Mouse (Mus musculus) bone marrow, adult 2 months (tissue): ENCODE measurements at regions not wholly inside any gene's neighbourhood (a gene's known extent, or its start where the extent isn't known, plus 50 kb on each side); places are given as distances from the start of the nearest gene placed in this dataset.

ENCODE experiments used
- H3K27ac ChIP-seq: fragments of 200-500 bp; 2 replicates; pipeline ENCODE4 v1.5.1; 2012; ENCODE audit warnings: low read depth, mild to moderate bottlenecking, control low read depth, inconsistent platforms, low read length; ENCODE audit not compliant: control insufficient read depth, poor library complexity, insufficient read depth
- H3K4me1 ChIP-seq: fragments of 200-500 bp; 2 replicates; pipeline ENCODE4 v1.6.1; 2011; ENCODE audit warnings: low read length; ENCODE audit not compliant: control insufficient read depth, insufficient read depth
- H3K4me3 ChIP-seq: fragments of 200-500 bp; replicated peaks from 2 replicates; pipeline ENCODE3; 2011; ENCODE audit warnings: mild to moderate bottlenecking, low read depth, low read length, control low read depth; ENCODE audit not compliant: control insufficient read depth
- CTCF ChIP-seq: fragments of 200-500 bp; IDR thresholded peaks from 2 replicates; pipeline ENCODE4 v1.5.1; 2011; ENCODE audit warnings: low read length, control low read depth; ENCODE audit not compliant: control insufficient read depth, insufficient read depth
- POLR2A ChIP-seq: fragments of 200-500 bp; IDR thresholded peaks from 2 replicates; pipeline ENCODE4 v1.6.1; 2011; ENCODE audit warnings: low read depth, mild to moderate bottlenecking, control low read depth, low read length, borderline replicate concordance; ENCODE audit not compliant: control insufficient read depth
- WGBS: fragments of 180-500 bp; shearing (Covaris S2); methylation state at CpG from one replicate; pipeline ENCODE4 v1.1.7; 2018; 5-methylcytosine and 5-hydroxymethylcytosine counted together

- Histone ChIP-seq H3K27ac (no peak overlapping the region), H3K4me3 (no peak overlapping the region), H3K4me1 (no peaks in the 10 kb centered on the region)
- TF ChIP-seq CTCF (no peak), POLR2A (no peak)
- WGBS, result 33% methylated on average over 3 of the region's 3 CpGs
These were observed 110.9 kb downstream of the Ndufa4 start for GRCm38 (mm10) chr6:11796361-11796760.

GRCm38 (mm10) chr6:11793366-11793765, 113.9 kb downstream of the Ndufa4 start:
- no peaks in the 10 kb centered on the region for H3K4me1 ChIP-seq
- no peak overlapping the region for H3K27ac ChIP-seq
- 29% methylated on average over 8 of the region's 8 CpGs for WGBS
- H3K4me3 ChIP-seq, result no peak overlapping the region
- TF ChIP-seq CTCF (peak; percentile 66), POLR2A (no peak)

- no peak overlapping the region for H3K27ac ChIP-seq
- WGBS, result 85% methylated on average over 3 of the region's 3 CpGs
- no peaks in the 10 kb centered on the region for H3K4me1 ChIP-seq
- no peak overlapping the region for H3K4me3 ChIP-seq
- TF ChIP-seq POLR2A, result no peak
- TF ChIP-seq CTCF, result no peak
These were observed 115.1 kb downstream of the Ndufa4 start for GRCm38 (mm10) chr6:11792186-11792585.

DNA sequence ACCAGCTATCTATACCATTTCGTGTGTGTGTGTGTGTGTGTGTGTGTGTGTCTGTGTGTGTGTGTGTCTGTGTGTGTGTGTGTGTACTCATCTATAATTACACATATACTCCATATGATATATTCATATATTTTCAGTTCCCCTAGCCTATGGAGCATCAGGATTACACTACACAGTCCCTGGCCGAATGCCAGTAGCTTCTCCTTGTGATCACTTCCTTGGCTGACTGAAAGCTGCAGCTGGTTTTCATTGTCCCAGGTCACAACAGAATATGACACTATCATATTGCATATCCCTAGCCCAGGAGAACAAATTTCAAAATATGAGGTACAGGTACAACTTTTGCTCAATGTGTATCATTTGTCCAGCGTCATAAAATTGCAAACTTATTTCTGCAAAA, 116.2 kb downstream of the Ndufa4 start:
- no peak overlapping the region for H3K27ac ChIP-seq
- no peaks in the 10 kb centered on the region for H3K4me1 ChIP-seq
- TF ChIP-seq POLR2A (no peak), CTCF (no peak)
- 53% methylated on average over 3 of the region's 3 CpGs for WGBS
- no peak overlapping the region for H3K4me3 ChIP-seq

GRCm38 (mm10) chr6:11773992-11774391, 133.3 kb downstream of the Ndufa4 start:
- WGBS, result 75% methylated on average over 3 of the region's 3 CpGs
- H3K4me1 ChIP-seq, result no peaks in the 10 kb centered on the region
- no peak for TF ChIP-seq CTCF
- TF ChIP-seq POLR2A, result no peak
- no peak overlapping the region for H3K4me3 ChIP-seq
- no peak overlapping the region for H3K27ac ChIP-seq

DNA sequence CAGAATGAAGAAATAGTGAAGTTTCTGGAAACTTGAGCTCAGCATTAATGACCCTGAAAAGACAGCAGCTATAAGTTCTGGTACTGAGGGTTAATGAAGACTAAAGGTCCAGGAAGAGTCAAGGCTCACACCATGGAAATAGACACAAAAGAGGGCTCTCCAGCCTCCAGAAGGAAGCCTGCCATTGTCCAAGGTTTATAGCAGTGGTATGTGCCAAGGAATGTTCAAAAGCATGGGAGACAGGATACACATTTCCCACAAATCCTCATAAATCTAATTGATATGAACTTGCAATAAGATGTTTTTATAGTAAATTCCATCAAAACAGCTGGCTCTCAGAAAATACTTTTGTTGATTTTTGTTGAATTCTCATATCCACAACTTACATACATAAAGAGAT, 144.4 kb downstream of the Ndufa4 start:
- Histone ChIP-seq H3K4me3 (no peak overlapping the region), H3K4me1 (no peaks in the 10 kb centered on the region), H3K27ac (no peak overlapping the region)
- TF ChIP-seq CTCF (no peak), POLR2A (no peak)

- WGBS, result 74% methylated on average over 4 of the region's 4 CpGs
- Histone ChIP-seq H3K27ac (no peak overlapping the region), H3K4me3 (no peak overlapping the region)
These were observed 169.6 kb downstream of the Ndufa4 start for GRCm38 (mm10) chr6:11737667-11738066.

DNA sequence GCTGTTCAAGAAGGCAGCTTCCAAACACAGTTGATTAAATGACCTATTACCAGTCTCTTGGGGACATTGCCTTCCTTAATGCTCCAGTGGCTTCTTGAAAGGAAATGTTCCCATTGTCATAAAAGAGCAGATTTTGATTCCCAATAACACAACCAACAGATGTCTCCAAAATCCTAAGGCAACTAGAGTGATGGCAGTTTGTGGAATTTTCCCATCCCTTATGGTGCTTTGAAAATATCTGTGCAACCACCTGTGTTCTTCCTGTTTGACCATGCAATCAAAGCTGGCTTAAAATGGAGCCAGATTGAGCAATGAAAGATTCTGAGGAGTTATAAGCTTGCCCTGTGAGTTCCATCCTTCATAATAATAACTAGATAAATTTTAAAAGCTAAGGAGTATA, 176.2 kb downstream of the Ndufa4 start:
- Histone ChIP-seq H3K4me1 (no peaks in the 10 kb centered on the region; the same call in 1 of the 2 replicates), H3K27ac (no peak overlapping the region), H3K4me3 (no peak overlapping the region)
- TF ChIP-seq POLR2A (no peak), CTCF (no peak)

More at GRCm38 (mm10) chr6:11737667-11738066, 169.6 kb downstream of the Ndufa4 start:
- no peaks in the 10 kb centered on the region for H3K4me1 ChIP-seq
- TF ChIP-seq POLR2A (no peak), CTCF (no peak)

DNA sequence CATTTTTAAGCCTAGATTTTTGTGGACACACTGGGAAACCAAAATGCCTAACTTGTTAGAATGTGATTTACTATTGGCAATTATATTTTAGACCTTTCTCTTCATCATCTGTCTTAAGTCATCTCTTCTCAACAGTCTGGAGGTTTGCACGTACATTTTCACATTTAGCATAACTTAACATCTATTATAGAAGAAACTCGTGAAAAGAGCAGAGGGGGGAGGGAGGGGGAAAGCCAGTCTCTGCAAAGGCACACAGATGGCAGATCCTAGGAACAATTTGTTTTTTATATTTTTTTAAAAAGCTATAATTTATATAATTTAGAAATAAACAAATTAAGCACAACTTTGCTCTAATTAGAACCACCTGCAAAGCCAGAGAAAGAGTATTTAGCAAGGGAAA, 176.6 kb downstream of the Ndufa4 start:
- WGBS, result 77% methylated on average over 2 of the region's 2 CpGs
- Histone ChIP-seq H3K4me3 (no peak overlapping the region), H3K4me1 (no peaks in the 10 kb centered on the region; the same call in 1 of the 2 replicates), H3K27ac (no peak overlapping the region)
- TF ChIP-seq POLR2A (no peak), CTCF (no peak)

- Histone ChIP-seq H3K4me1 (no peaks in the 10 kb centered on the region; the same call in 1 of the 2 replicates), H3K4me3 (no peak overlapping the region), H3K27ac (no peak overlapping the region)
- TF ChIP-seq CTCF, result no peak
- no peak for TF ChIP-seq POLR2A
- 55% methylated on average over 1 of the region's 1 CpGs for WGBS
These were observed 179.5 kb downstream of the Ndufa4 start for GRCm38 (mm10) chr6:11727806-11728205.
